Mouse (Mus musculus): ENCODE measurements around the gene Lztfl1.
"Not testable (repeated sequence)": the region's sequence is repeated elsewhere in the genome, so short reads cannot be mapped to it uniquely, and the experiment has no call there.

Gene Lztfl1

DNA sequence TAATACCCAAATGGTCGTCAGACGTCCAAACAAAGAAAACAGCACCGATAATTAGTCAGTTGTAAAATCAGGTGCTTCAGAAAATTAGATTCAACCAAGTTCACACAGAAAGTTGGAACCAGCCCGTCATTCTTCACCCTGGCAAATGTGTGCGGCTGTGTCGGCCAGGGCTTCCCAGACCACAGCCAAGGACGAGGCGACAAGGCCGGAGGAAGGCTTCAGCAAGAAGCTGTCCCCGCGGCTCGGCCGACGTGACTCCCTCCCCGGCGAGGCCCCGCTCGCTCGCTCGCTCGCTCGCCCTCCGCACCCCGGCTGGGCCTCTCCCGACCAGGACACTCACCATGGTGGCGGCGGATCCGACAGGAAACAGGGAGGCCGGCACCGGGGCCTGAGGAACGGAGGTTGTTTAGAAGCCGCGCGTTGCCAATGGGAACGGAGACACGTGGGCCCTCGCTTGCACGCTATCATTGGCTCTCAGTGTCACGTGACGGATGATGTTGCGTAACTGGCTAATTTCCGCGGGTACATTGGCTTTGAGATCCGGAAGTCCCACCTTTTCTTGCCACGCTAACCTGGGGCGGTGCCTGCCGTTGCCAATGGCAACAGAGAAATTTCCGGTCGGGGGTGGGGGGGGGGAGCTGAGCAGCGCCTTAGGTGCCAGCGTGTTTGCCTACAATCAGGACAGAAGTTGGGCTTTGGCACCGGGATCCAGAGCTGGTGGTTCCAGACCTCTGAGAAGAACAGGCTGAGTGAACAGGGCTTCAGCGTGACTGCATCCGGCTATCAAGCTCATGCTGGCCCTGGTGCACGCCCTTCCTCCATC is at the start of gene Lztfl1:
Gene Lztfl1 (minus strand): TSS at position 512 of the 823 bp plus-strand sequence.
- DNase-seq = peak; percentile 85 to 86

DNA sequence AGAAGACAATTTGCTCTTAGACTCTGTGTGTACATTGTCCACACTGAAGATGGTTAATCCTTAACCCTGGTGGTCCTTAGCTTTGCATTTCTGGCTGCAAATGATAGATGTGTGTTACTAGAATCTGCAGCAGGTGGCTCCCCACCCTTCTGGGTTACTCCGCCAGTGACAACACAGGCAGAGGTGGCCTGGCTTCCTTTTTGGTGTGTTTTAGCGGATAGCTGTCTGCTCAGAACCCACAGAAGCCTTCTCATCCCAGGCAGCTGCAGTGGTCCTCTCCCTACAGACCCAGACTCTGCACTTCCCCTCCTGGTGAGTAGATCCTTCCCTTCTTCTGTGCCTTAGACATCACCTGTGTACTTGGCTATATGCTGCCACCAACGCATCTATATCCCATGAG is 49.5 kb upstream of the Lztfl1 start:
- DNase-seq = no peak

- DNase-seq = no peak
These were observed 46.3 kb upstream of the Lztfl1 start for GRCm38 (mm10) chr9:123763771-123764170.

DNA sequence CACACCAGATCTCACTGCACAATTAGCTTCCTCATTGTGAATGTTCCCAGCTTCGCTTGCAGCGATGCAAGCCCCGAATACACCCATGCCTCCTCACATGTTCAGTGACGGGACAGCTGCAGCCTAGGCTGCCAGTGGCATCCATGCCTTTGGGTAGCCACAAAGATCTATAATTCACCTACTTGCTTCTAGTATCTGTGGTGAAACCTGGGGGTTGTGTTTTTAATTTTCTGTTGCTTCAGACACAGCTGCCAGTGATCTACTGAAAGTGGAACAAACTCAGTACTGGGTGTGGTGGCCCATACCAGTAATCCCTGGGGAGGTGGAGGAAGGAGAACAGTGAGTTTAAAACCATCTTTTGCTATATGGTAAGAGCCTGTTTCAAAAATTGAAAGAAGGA is 45.4 kb upstream of the Lztfl1 start:
- DNase-seq = peak; percentile 16 to 35

DNA sequence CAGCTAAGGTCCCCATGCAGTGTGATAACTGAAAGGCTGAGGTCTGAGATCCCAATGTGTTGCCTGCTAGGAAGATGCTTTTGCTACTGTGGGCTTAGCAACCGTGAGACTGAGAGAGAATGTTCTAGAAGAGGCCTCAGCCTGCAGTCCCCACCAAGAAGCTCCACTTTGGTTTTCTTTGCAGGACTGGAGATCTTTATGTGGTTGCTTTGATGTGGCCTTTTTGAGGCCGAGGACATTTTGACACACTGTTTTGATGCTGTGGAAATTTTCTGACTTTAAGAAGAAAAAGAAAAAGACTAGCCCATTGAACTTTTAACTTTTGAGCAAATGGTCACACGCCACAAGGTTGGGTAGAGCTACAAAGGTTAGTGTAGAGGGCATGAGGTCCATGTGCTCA is 43.3 kb upstream of the Lztfl1 start:
- no peak for DNase-seq

DNA sequence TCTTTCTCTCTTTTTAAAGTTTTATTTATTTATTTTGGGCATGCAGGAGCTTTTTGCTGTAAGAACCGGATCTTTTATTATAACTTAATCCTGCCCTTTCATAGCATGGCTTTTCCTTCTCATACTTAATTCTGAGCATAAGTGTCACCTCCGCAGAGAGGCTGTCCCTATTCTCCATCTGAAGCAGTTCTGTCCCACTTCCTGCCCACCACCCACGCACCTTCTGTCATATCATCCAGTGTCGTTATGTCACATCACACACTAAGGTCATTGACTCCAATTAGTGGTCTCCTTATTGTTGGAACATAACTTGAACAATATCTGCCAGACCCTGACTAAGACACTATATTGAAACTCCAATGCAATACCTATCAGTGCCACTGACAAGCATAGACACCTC is 41.1 kb upstream of the Lztfl1 start:
- no peak for DNase-seq

DNA sequence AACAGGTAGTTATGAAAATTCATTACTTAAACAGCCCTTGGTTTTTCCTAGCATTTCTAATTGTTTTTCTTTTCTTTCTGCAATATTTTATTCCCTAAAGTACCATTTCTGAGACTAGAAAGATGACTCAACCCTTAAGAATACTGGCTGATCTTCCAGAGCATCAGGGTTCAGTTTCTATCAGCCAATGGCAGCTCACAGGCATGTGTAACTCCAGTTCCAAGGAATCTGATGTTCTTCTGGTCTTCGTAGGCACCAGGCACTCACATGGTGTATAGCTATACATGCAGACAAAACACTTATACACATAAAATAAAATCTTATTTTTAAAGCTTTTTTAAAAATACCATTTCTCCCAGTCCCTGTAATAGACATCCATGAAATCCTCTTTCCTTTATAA is 40.7 kb upstream of the Lztfl1 start:
- DNase-seq = no peak

DNA sequence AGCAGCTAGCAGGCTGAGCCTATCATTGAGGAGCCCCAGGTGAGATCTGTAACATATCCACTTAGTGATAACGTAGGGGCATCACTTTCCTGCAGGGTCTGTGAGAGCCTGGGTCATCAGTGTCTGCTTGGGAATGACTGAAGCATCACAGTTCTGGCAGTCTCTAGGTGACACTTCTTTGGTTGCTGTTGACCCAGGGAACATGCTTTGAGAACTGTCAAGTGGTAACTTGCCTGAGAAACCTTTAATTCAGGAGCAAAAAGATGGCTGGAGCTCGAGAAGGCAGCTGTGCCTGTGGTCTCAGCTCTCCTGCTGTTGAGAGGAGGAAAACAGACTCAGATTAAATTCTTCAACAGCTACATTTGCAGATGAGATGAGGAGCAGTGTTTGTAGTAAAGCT is 39.8 kb upstream of the Lztfl1 start:
- no peak for DNase-seq

DNA sequence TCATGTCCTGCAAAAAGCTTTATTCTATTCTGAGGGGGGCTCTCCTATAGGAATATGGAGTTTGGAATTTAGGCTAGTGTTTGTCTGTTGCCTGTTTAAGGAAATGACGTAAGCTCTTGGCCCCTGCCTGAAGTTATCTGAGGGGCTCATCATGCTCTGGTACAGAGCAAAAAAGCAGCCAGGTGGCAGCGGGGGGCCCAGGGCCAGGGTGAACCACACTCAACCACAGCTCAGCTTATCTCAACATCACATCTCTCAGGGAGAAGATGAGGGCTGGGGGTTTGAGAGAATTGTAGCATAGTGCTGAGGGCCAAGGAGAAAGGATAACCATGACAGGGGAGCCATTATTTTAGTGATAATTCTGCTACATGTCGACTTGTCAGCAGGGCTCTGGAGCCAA is 39.3 kb upstream of the Lztfl1 start:
- DNase-seq = no peak

GRCm38 (mm10) chr9:123754333-123754732 is 36.8 kb upstream of the Lztfl1 start:
- DNase-seq = peak; percentile 46 to 55

- DNase-seq = not testable (repeated sequence)
These were observed 32.2 kb upstream of the Lztfl1 start for GRCm38 (mm10) chr9:123749687-123750086.

GRCm38 (mm10) chr9:123740799-123741198 is 23.3 kb upstream of the Lztfl1 start:
- DNase-seq = no peak

DNA sequence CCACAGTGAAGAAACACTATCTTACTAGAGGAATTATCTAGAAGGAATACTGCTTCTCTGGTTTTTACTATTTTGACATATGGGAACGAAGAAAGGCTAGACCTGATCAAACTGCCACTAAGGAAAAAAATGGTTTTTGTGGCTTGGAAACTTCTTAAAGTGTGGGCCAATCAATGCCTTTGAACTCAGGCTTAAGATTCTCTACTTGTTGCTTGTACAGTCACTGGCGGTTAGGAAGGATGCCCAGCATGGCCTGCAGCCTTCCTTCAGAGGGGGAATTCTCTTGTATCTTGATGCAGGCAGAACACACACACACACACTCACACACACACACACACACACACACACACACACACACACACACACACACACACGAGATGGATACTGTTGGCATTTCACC is 16.6 kb upstream of the Lztfl1 start:
- DNase-seq = no peak

- no peak for DNase-seq
These were observed 13.8 kb upstream of the Lztfl1 start for GRCm38 (mm10) chr9:123731271-123731670.

GRCm38 (mm10) chr9:123722737-123723493 is 5.4 kb upstream of the Lztfl1 start:
- DNase-seq = no peak

DNA sequence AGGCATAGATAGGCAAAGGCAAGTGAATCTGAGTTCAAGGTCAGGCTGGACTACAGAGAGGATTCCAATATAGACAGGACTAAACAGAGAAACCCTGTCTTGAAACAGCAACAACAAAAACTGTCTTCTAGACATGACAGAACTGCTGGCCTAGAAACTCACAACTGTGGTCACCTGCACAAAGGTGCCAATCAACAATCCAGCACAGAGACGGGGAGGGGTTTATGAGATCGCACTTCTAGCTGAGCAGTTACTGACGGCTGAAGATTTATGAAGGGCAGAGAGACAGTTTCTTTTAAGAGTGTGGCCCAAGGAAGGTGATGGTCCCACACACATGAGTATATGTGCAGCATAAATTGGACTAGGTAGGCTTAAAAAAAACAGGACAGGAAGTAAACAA is 1.2 kb downstream of the Lztfl1 start:
- DNase-seq = no peak

- DNase-seq = no peak
These were observed 4.4 kb downstream of the Lztfl1 start for GRCm38 (mm10) chr9:123713111-123713510.

GRCm38 (mm10) chr9:123709226-123709625 is 8.3 kb downstream of the Lztfl1 start:
- no peak for DNase-seq

GRCm38 (mm10) chr9:123701822-123702221 is 15.7 kb downstream of the Lztfl1 start:
- DNase-seq = no peak

DNA sequence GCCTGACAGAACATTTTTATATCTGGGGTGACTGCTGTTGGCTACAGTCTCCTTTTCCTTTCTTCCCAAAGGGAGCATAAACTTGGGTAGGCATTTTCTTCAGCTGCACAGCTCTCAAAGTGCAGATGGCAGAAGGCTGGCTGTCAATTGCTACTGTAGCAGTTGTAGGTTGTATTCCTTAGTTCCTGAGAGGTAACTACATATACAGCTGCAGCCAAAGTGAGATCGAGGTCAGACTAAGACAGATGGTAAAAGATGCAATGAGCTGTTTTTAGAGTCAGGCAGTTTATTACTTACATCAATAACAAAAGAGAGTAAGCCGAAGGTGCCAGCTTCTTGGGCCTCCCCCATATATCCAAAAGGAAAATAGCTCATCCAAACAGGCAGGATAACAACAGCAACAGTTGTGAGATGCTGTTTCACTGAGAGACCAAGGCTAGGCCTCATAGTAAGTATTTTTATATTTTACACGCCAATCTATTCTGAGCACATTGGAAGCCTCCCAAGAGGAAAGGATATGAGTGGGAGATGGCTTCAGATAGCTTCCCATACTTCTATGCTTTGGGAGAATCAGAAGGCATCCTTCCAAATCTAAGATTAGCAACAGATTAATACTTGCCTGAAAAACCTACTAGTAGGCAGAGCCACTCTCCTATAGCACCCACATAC is 21.7 kb downstream of the Lztfl1 start:
- DNase-seq = no peak

GRCm38 (mm10) chr9:123688227-123688626 is 29.3 kb downstream of the Lztfl1 start:
- DNase-seq = no peak

- no peak for DNase-seq
These were observed 31.3 kb downstream of the Lztfl1 start for GRCm38 (mm10) chr9:123686206-123686605.

DNA sequence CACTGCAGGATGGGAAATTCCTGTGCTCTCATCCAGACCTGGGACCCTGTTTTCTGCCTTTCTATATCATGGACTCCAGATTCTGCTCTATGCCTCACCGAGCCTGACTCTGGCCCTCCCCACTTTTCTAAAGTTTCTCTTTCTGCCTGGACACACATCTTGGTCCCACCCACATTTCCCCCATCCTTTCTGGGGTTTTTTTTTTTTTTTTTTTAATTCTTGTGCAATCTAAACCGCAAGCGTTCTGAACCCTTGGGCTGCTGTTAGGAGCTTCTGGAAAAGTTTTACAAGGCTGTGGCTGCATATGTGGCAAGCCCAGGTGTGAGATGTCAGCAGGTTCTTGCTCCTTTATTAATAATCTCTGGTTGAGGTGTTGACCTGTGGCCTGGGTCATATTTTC is 33.8 kb downstream of the Lztfl1 start:
- DNase-seq = no peak

GRCm38 (mm10) chr9:123679198-123679597 is 38.3 kb downstream of the Lztfl1 start:
- DNase-seq = no peak

Measured in spleen, adult 18-20 months (tissue).